Mouse (Mus musculus) Muller cell, postnatal 12 days (primary cell): ENCODE measurements around the gene Nt5m.
"Not testable (repeated sequence)": the region's sequence is repeated elsewhere in the genome, so short reads cannot be mapped to it uniquely, and the experiment has no call there.

Experiments used
- DNase-seq: peaks from one replicate; pipeline ENCODE4 v3.0.0-alpha.2; 2015; ENCODE audit errors: inconsistent ontology term

Nt5m gene

DNA sequence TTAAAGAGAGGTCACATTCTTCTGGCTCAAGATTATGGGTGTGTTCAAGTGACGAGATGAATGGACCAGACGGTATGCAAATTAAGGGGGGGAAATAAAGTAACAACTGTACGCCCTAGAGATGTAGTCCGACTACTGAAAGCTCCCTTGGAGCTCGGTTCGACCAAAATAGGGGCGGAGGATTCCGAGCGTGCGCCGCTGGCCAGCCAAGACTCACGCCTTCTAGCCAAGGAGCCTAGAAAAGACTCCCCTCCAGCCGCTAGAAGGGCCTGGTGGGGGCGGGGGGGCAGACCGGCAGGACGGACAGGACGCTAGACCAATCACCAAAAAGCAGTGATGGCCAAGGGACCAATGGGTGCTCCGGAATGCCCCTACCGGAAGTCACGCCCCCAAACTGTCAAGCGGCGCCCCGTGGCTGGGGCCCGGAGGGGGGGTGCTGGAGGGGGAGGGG is at the start of gene Nt5m:
Nt5m (plus strand) TSS at position 440 of the 451 bp plus-strand sequence.
- DNase-seq = peak; percentile 98

DNA sequence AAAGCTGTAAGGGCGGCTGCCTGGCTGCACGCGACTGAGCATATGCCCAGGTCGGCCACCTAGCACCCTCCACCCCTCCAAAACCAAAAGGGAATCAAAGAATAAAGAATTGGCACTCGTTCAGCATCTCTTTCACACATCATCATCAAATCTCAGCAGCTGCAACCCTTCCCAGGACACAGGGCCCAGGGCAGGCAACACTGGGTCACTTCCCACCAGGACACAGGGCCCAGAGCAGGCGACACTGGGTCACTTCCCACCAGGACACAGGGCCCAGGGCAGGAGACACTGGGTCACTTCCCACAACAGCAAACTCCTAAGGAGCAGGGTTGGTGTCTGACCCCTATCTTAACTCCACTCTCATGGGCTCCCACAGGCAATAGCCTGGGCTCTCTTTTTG is 45.9 kb upstream of the Nt5m start:
- DNase-seq = no peak

DNA sequence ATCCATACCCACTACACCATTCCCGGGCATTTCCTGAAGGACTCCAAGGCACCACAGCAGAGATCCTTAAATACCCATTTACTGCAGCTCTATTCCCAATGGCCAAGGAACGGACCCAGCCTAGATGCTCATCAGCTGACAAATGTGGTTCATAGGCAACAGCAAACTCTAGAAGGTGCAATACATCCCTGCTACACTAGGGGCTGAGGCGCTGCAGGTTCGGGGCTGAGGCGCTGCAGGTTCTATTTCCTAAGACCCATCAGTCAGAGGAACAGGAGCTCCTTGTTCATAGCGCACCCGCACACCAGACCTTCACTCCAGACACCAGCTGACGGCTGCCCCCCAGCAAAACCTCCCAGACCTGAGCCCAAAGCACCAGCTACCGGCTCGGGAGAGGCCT is 38.8 kb upstream of the Nt5m start:
- no peak for DNase-seq

DNA sequence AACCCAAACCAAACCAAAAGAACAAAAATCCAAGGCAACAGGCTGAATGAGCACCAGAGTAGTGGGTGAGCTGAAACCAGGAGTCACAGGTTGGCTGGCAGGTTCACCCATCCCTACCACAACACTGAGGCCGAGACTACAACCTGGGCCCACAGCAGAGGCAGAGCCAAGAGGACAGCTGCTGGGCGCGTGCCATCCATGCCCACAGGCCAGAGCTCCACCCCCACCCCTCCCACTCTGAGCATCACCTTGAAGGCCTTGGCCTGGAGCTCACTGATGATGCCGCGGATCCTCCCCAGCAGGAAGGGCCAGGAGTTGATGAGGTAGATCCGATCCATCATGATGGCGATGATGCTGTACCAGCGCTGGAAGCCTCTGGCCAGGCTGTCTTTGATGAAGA is 37.4 kb upstream of the Nt5m start:
- no peak for DNase-seq

DNA sequence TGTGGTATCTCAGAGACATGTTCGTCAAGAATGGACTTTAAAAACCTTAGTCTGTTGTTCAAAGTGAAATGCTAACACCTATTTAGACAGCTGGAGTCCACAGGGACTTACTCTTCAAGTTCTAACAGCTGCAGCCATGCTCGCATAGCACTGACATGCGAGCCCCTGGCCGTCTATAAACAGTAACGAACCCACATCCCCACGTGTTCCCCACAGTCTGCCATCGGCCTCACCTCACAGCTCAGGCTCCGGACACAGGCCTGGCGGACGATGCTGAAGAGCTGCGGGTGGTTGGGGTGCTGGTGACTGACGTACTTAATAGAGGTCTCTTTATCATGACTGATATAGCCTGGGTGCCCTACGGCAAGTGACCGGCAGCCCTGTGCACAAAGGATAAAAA is 35.7 kb upstream of the Nt5m start:
- no peak for DNase-seq

DNA sequence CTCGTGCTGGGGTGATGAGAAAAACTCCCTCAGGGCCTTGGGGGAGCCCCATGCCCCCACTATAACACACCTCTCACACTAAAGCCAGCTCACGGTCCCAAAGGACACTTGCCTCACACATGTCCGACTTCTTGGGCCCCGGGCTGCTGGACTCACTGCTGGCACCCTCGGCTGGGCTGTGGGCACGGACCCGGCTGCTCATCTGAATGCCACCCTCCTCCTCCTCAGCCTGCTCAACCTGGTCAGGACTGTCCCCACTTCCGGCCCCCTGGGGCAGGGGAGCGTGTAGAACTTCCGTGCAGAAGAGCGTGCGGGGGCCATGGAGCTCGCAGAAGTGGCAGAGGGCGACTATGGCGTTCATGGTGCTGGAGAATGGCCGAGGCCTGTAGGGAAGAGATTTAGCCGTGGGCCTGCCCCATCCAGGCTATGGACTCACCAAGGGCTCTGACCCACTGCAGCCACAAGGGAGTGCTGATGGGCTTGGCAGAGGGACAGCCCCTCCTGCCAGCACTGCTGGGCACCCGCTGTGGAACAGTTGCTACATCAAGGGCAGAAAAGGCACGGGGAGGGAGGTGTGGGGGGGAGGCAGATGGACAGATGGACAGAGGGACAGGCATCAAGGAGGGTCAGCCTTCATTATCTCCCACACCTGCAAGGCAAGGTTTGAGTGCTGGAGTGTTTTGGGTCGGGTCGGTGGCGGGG is 34.7 kb upstream of the Nt5m start:
- no peak for DNase-seq

DNA sequence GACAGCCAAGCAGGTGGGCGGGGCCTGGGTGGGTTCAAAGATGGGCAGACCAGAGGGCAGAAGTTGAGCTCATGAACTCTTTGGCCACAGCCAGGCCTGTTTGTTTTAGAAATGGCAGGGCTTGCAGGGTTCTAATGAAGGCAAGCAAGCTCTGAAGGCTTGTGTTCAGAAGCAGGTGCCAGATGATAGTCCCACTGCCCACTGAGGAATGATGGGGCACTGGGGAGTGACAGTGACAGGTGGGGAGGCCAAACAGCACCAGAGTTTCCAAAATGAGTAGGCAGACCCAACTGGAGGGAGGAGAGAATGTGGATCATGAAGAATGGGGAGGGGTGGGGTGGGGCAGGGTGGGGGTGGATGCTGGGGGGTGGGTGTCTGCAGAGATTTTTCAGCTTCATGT is 34.0 kb upstream of the Nt5m start:
- DNase-seq = no peak

DNA sequence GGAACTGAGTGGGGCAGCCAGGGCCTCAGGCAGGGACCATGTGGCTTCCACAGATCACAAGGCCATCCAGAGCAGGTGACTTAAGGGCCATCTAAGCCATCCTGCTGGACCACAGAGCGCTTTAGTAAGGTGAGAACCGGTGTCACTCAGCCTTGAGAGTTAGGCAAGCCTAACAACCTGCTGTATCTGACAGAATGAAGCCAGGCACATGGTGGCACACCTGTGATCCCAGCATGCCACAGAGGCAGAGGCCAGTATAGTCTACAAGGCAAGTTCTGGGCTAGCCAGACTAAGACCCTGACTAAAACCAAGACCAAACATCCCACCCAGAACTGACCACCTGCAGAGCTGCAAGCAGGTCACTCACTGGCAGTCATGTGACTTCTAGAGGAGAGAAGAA is 33.6 kb upstream of the Nt5m start:
- DNase-seq = no peak

DNA sequence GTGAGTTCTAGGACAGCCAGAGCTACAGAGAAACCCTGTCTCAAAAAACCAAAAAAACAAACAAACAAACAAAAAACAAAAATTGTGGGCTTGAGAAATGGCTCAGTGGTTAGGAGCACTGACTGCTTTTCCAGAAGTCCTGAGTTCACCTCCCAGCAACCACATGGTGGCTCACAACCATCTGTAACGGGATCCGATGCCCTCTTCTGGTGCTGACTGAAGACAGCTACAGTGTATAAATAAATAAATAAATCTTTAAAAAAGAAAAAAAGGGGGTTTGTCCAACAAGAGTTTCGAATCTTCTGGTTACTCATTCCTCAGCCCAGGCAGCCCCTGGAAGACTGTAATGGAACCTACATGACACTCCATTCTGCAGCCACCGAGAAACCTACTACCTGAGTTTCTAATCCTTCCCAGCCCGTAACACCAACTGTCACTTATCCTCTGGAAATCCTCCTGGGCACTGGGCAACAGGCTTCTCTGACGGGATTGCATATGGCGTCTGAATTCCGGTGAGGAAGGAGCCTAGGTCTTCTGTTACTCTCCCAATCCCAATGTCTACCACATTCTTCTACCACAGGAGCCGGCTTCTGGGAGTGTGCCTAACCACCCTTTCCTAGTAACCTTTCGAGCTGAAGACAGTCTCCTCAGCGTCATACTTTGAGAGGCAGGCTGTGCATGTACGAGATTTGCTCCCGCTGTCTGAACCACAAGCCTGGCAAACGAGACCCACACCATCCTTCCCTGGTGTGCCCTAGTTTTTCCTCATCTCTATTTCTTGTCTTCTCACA is 30.9 kb upstream of the Nt5m start:
- no peak for DNase-seq

DNA sequence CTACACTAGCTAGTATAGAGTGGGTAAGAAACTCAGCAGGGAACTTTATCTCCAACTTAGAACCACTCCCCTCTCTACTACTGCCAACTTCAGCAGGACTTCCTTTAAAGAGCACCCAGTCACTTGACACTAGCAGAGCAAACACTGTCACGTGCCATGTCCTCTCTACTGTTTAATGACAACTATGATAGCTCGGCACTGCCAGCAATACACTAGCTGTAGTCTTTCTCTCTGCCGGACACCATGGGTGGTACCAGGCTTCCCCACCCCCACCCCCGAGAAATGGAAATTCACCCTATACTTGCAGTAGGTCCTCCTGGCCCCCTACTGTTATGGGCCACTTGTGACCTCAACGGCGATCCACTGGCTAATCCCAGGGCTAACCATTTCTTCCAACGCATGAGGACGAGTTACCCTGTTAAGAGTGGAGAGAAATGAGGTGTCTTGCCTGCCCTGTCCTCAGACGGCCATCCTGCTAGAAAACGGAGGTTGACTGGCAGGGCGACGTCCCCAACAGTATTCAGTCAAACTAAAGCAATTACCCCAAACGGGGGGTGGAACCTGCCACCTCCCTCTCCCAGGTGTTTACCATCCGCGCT is 30.1 kb upstream of the Nt5m start:
- no peak for DNase-seq

DNA sequence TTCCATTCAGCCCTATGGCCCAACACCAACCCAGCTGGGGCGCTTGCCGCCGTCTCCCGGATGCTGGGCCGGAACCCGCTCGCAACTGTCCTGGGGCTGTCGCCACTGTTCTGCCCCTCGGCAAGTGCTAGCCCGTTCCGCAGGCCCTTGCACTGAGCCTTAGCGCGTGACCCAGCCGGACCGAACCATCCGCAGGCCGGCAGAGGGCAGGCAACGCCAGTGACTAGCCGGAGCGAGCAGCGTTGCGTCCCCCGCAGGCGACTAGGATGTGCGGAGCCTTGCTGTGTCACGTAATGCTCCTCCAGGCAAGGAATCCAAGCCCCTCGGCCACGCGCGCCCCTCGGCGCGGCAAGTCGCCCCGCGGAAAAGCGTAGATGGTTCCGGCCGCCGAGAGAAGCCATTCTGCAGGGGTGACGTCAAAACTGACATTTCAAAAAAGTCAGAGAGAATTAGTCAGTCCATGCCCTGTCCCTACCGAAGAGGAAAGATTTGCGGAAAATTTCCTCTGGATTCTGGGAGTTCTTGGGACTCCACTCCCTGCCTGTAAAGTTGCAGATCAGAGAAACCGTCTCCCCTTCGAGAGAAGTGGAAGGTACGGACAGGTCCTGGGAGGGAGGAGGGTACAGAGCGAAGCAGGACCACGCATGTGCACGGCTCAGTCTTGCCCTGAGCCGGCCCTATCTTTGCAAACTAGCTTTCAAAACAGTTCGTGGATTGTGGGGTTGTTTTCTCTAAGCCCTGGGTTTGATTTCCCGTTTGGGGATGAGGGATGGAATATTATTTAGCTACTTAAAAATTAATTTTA is 29.4 kb upstream of the Nt5m start, which contains the start of gene Flcn:
Flcn (minus strand) TSS at position 347 of the 805 bp plus-strand sequence.
- peak; percentile 95 for DNase-seq

DNA sequence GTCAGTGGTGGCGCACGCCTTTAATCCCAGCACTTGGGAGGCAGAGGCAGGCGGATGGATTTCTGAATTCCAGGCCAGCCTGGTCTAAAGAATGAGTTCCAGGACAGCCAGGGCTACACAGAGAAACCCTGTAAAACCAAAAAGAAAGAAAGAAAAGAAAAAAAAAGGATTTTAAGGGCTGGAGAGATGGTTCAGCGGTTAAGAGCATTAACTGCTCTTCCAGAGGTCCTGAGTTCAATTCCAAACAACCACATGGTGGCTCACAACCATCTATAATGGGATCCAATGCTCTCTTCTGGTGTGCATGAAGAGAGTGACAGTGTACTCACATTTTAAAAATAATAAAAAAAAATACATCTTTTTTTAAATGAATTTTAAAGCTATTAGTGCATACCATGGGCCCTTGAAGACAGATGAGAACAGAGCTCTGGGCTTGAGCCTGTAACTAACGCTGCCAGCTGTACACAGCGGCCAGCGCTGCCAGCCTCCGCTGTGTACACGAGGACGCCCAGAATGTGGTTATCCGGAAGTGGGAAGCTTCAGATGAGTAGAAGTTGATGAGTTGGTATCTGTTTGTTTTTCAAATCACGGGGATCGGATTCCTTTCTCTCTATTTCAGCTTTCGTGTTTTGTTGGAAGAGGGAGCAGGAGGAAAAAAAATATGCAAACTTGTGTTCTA is 28.6 kb upstream of the Nt5m start:
- DNase-seq = no peak

DNA sequence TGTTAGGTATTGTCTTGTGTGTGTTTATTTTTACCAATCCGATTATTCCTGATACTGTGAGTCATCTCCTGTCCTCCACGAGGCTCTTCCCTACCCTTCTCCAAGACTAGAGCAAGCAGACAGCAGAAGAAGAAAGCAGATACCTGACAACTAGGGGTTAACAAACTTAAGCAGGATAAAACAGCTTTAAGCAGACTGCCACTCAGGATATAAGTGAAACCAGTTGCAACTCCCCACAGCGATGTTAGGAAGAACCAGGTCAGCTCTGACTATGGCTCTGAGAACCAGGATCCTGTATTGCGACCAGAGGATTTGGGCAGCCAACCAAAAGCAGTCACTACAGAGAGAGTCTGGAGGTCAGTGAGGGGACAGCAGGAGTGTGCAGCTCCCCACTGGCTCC is 28.0 kb upstream of the Nt5m start:
- DNase-seq = no peak

DNA sequence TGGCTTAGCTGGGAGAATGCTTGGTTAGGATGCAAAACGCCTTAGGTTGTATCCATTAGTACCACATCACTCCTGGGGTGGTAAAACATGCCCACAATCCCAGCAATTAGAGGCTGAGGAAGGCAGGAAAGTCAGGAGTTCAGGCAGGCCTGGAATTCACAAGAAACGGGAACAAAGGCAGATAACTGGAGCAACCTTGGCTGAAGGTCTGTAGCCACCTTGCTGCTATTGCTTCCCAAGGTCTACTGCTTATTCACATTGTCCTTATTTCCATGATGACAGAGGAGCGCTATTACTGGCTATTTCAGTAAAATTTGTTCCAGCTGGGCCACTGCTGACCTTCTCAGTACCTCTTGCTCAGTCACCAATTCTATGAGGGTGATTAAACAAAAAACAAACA is 26.0 kb upstream of the Nt5m start:
- DNase-seq = no peak

DNA sequence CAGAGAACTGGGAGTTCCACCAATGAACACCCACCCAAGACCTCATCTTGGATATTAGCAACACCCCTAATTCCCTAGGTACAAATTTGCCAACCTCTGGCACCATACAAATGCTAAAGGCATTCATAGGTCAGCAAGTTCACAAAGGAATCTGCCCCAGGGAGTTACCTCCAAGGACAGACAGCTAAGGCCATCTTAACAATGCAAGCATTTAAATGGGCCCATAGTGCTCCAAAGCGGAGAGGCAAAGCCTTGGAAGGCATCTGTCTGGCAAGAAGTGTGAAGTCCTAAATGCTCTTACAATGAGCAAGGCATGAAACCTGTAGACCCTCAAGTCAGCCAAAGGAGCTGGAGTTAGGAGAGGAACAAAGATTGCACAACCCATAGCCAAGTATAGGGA is 24.9 kb upstream of the Nt5m start:
- DNase-seq = no peak

DNA sequence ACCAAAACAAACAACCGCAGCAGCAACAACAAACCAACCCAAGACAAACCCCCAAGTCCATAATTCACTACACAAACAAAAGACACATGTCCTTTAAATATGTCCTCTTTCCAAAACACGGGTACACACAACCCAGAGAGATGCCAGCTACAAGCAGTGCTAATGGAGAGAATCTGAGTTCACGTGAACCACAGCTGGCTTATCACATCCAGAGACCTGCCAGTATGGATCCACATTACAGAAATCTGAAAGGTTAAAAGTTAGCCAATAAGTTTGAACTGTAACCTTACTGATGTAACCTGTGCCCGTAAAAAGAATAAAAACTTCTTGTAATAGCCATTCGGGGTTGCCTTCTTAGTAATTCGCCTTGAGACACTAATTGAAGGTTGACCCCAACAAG is 24.3 kb upstream of the Nt5m start:
- DNase-seq = no peak

DNA sequence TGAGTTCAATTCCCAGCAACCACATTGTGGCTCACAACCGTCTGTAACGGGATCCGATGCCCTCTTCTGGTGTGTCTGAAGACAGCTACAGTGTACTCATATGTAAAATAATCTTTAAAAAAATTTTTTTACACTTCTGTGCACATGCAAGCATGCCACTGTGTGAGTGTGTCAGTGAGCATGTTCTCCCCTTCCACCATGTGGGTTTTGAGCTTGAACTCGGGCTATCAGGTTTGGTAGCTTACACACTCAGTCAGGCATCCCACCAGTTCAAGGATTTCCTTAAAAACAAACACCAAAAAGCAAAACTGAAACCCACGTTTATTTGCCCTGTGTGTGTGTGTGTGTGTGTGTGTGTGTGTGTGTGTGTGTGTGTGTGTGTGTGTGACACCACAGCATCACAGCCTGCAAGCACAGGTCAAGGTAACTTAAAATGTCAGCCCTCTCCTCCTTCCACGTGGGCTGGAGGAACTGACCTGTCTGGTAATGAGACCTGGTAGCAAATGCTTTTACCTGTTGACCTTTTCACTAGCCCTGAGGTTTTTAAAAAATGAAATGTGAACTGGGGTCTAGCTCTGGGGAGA is 23.7 kb upstream of the Nt5m start:
- DNase-seq = no peak

DNA sequence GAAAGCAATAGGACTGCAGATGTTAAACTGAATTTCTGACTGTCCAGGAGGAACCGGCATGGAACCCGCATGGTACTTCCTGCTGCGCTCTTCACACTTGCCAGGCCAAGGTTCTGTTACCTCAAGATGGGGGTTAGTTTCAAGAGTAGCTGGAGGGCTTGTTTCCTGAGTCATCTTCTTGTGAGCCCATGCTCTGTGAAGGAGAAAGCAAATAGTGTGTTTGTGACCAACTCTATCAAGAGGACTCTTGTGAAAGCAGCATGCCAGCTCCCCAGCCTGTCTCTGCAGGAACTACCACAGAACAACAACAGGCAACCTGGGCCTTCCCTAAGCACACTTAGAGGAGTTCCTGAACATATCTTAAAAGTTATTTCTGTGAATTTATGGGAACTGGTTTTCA is 21.3 kb upstream of the Nt5m start:
- no peak for DNase-seq

DNA sequence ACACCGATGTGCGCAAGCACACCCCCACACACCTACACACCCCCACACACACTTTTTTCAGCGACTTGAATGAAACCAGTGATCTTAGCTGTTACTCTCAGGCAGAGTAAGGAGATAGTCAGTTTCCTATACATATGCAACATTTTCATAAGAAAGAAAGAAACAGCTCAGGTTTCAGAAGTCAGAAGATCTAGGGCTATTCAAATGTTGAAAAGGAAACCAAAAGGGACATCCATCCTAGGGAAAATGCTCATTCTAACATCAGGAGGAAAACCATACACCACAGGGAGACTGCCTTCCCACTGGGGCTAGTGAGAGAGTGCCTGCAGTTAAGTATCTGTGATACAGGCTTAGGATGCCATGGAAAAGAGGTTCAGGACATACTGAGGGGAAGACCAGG is 17.6 kb upstream of the Nt5m start:
- no peak for DNase-seq

DNA sequence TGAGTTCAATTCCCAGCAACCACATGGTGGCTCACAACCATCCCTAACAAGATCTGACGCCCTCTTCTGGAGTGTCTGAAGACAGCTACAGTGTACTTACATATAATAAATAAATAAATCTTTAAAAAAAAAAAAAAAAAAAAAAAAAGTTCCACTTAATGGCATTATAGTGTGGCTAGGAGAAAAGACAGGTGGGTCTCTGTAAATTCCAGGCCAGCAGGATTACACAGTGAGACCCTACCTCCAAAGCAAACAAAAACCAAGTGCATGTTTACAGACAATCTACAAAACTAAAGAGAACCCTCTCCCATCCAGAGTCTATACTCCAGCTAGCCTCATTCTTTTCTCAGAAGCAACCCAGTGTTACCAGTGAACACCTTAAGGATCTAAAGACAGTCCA is 1.5 kb upstream of the Nt5m start:
- not testable (repeated sequence) for DNase-seq

DNA sequence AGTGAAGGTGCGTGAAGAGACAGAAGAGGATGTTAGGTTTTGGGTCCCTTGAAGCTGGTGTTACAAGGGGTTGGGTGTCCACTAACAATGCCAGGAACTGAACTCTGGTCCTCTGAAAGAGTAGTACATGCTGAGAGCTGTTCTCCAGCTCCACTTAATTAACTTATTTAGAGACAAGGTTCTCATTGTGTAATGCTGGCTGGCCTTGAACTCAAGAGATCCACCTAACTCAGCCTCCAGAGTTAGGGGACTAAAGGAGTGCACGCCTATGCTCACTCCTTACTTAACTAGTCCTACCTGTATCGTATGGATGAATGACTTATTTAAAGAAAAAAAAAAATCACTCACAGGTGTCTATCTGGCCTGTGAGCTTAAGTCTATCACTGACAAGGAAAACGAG is 821 bp upstream of the Nt5m start:
- DNase-seq = no peak
